Mouse (Mus musculus): ENCODE results near the gene Usp19.

The Usp19 gene

DNA sequence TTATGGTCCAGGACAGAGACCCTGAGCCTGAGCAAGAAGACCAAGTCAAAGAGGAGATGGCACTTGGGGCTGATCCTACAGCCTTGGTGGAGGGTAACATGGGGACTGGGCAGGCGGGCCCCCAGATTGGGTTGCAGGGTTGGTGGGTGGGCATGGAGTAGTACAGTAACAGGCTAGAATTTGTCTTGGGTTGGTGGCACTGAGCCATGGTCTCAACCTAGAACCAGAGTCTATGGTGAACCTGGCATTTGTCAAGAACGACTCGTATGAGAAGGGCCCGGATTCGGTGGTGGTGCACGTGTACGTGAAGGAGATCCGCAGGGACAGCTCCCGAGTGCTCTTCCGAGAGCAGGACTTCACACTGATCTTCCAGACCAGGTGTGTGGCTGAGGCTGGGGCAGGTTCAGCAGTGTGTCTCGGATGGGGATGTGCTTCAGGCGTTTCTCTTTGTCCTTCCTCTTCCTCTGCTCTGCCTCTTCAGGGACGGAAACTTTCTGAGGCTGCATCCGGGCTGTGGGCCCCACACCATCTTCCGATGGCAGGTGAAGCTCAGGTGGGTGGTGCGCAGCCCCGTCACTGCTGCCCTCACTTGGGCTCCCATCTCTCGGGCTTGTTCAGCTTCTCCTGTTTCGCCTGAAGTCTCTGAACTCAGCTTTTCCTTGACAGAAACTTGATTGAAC lies 3.9 kb downstream of the Usp19 start:
- no peak for DNase-seq (ENCODE audit: low read depth, low spot score)

DNA sequence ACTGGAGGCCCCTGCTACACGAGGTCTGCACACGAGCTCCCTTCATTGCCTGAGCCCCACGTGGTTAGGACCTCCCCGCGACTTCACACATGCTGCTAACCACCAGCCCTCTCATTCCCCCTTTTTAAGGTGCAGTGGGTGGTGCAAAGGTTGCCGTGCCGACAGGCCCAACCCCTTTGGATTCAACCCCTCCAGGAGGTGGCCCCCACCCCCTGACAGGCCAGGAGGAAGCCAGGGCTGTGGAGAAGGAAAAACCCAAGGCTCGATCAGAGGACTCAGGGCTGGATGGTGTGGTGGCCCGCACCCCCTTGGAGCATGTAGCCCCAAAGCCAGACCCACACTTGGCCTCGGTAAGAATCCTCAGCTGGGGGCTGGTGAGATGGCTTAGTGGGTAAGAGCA lies 4.5 kb downstream of the Usp19 start:
- no peak for DNase-seq (ENCODE audit: low read depth, low spot score)

DNA sequence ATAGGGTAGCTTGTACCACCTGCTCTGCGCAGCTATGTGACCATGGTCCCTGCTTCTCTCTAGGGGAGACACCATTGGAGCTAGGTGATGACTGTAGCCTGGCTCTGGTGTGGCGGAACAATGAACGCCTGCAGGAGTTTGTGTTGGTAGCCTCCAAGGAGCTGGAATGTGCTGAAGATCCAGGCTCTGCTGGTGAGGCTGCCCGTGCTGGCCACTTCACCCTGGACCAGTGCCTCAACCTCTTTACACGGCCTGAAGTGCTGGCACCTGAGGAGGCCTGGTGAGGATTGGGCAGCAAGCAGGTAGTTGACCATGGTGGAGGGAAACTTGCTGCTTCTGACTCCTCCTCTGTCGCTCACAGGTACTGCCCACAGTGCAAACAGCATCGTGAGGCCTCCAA lies 8.8 kb downstream of the Usp19 start:
- DNase-seq (ENCODE audit: low read depth, low spot score) = no peak

DNA sequence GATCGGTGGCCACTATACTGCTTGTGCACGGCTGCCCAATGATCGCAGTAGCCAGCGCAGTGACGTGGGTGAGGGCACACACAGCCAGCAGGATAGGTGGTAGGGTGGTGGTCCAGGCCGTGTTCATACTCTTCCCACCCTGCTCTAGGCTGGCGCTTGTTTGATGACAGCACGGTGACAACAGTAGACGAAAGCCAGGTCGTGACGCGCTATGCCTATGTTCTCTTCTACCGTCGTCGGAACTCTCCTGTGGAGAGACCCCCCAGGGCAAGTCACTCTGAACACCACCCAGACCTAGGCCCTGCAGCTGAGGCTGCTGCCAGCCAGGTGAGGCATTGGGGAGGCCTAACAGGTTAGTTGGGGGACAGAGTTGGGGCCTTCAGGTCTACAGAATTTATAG lies 9.5 kb downstream of the Usp19 start:
- DNase-seq (ENCODE audit: low read depth, low spot score) = no peak

DNA sequence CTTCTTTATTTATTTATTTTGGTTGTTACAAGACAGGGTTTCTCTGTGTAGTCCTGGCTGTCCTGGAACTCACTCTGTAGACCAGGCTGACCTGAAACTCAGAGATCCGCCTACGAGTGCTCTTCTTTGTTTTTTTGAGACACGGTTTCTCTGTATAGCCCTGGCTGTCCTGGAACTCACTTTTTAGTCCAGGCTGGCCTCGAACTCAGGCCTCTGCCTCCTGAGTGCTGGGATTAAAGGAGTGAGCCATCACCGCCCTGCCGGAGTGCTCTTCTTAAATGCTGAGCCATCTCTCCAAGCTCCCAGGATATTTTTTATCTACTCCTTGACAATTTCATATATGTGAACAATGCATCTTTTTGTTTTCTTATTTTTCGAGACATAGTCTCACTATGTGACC lies 16.5 kb downstream of the Usp19 start:
- DNase-seq (ENCODE audit: low read depth, low spot score) = no peak

DNA sequence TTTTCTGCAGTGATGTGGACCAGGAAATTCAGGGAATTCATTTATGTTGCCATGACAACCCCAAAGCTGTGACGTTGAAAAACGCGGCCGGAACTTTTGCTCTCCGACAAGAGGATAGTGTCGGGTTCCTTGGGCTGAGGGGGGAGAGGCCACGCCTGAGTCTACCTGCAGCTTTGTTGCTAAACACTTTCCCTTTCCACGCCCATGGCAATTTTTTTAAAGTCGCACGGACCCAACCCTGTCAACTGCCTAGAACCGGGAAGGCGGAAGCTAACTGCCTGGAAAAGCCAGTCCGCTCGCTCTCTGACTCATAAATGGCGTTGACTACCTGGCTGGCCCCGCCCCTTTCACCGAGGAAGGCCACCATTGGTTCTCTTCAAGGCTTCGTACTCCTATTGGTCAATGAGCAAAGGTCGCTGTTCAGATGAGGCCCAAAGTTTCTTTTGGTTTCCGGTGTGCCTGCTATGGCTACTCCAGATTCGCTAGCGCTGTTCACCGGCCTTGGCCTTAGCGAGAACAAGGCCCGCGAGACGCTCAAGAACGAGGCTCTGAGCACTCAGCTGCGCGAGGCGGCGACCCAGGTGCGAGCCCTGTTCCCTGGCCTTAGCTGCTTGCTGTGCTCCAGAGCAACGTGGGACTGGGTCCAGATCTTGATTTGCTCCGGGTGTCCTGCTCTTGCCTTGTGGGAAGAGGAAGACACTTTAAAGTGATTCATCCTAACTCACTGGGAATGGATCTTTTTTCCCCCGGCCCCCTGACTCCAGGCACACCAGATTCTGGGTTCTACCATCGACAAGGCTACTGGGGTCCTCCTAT lies 17.4 kb downstream of the Usp19 start, which contains the start of gene Qars:
Gene Qars (plus strand): TSS at position 88 of the 816 bp plus-strand sequence.
- DNase-seq (ENCODE audit: low read depth, low spot score) = peak; percentile 95

DNA sequence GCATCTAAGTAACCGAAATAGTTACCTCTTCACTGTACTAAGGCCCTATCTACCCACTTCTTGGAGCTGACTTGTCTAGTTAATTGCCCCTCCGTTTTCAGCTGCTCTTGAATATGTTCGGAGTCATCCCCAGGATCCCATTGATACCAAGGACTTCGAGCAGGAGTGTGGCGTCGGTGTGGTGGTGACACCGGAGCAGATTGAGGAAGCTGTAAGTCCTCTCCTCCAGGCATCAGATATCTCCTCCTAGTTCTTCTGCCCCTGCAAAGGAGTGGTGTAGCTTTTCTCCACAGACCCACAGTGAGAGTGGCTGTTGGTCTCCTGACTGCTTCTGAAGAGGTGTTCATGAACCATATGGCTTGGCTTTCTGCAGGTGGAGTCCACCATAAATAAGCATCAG lies 18.4 kb downstream of the Usp19 start:
- DNase-seq (ENCODE audit: low read depth, low spot score) = no peak

DNA sequence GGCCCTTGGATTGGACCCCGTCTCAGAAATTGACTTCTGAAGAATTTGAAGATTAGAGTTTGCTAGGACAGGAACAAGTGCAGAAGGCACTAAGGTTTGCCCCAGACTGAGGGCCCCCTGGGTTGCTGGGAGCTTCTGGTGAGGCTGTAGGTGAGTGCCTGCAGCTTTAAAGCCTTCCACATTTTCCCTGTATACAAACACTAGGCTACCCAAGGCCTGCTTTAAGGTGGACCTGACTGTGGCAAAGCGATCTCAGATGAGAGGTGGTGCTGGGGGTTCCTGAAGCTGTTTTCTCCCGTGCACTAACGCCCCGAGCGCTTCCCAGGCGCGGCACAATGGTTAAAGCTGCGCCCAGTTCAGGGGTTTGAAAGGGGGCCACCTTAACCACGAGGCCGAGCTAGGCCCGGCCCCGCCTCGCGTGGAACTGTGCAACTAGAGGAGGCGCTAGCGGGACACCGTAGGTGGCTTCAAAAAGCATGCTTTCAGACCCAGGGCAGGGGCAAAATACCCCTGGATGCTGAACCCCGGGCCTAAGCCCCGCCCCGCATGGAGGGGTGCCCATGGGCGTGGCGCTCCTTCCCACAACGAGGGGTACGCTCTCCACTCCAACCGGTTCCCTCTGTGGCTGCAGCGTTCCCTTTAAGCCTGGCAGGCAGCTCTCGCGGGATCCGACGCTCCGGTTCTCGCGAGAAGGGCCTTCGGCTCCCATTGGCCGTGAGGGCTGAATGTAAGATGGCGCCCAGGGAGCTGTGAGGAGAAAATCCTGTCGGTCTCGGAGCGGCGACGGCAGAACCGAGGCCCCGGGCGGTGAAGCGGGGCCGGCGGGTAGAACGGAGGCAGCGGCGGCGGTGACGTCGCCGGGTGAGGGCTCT lies 26.2 kb downstream of the Usp19 start, which contains the start of gene Qrich1:
Gene Qrich1 (plus strand): TSS at position 427 of the 872 bp plus-strand sequence.
- DNase-seq (ENCODE audit: low read depth, low spot score) = peak; percentile 99

DNA sequence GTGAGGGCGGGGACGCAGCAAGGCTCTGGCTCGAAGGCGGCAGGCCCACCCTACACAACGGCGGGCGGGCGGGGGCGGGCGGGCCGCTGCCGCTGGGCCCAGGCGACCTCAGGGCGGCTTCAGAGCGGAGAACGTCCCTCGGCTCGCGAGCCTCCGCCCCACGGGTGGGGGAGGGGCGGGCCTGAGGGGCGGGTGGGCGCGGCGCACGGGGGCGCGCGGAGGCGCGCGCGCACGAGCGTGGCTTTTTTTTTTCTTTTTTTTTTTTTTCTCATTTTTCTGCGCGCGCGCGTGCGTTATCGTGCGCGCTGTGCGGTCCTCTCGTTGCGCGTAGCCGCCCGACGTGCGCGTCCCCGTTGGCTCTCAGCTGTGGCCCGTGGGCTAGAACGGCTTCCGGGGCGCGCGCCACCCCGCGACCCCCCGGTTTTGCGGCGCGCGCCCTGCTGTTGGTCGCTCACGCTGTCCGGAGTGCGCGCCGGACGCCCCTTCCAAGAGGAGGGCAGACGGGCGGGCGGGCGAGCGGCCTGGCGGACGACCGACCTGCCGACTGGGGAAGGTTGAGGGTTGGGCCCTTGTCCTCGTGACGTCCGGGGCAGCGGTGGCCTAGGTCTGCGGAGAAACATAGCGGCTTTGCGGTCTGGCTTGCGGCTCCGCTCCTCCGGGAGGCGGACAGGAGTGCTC lies 27.0 kb downstream of the Usp19 start:
- peak; percentile 91 for DNase-seq (ENCODE audit: low read depth, low spot score)

DNA sequence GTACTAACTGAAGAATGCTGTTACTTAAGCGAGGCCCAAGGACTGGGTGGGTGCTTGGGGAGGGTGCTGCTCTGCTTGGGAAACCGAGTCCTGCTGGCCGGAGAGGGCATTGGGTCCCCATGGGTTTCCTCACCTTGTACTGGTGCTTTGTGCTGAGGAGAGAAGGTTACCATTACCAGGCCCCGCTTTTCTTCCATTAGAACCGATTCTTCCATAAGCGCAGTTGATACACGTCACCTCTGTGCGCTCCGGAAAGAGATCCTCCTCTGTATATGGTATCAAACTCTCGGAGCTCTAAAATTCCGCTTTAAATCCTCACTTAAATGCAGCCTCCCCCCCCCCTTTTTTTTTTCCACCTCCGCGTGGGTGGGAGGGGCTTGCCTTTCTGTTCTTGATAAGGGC lies 27.5 kb downstream of the Usp19 start:
- peak; percentile 63 for DNase-seq (ENCODE audit: low read depth, low spot score)

DNA sequence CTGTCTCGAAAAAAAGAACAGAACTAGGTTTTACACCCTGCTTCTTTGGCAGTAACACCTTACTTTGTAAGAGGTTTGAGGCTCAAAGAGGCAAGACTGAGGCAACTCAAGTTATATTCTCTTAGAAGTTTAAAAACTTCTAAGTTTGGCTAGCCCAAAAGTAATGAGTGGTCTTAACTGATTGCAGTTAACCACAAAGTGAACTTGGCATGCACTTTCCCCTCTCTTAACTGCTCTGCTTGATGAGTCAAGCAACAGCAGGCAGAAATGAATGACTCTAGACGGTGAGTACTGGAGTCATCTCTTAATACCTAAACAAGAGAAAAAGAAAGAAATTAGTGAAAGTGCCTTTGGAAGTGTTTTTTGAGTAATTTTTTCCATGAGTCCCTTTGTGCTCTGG lies 31.2 kb downstream of the Usp19 start:
- DNase-seq (ENCODE audit: low read depth, low spot score) = no peak

DNA sequence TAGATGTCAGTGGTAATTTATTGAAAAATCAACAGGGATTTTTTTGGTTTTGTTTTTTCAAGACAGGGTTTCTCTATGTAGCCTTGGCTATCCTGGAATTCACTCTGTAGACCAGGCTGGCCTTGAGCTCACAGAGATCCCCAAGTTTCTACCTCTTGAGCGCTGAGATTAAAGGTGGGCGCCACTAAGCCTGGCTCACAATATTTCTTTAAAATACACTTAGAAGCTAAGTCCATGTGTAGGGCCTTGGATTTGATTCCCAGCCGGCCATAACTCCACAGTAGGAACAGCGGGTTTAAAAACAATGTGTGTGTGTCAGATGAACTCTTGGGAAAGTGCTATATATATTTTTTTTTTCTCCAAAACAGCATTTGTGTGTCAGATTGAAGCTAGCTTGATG lies 32.9 kb downstream of the Usp19 start:
- no peak for DNase-seq (ENCODE audit: low read depth, low spot score)

DNA sequence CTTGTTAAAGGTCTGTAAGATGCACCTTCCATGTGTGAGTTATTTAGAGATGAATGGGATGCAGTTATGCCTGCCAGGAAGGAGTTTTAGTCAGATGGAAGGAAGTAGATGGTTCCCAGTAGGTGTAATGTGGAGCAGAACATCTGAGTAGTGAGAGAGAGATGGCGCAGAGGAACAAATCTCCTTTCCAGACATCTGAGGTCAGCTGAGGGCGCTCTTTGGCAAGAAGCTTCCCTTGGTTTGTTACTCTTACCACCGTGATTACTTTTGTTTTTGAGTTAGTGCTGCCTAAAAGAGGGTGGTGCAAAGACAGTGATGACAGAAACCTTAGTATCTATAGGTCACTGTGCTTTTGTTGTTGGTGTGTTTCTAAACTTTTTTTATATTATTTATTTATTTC lies 35.0 kb downstream of the Usp19 start:
- DNase-seq (ENCODE audit: low read depth, low spot score) = no peak

DNA sequence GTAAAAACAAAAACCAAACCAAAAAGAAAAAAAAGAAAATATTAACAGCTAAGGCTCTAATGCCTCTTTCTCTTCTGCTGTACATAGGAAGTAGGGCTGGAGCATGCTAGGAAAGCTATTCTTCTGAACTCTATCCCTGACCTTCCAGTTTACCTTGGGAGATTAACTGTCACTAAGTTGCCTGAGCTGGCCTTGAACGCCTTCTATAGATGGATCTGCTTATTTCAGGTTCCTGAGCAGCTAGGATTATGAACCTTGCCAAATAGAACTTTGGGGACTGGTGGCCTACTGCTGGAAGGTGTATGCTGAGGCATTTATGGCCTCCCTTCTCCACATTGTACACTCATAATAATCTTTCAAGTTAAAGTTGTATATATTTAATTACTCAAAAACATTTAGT lies 40.6 kb downstream of the Usp19 start:
- no peak for DNase-seq (ENCODE audit: low read depth, low spot score)

DNA sequence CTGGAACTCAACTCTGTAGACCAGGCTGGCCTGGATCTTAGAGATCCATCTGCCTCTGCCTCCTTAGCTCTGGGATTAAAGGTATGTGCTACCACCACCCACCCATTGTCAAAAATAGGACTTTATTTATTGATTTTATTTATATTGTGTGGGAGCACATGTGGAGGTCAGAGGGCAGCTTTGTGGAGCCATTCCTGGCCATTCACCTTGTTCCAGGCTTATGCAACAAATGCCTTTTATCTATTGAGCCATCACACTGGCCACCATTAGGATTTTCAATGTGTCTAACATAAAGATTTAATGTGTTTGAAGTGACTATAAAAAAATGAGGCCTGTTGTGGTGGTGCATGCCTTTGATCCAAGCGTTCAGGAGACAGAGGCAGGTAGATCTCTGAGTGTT lies 41.1 kb downstream of the Usp19 start:
- no peak for DNase-seq (ENCODE audit: low read depth, low spot score)

DNA sequence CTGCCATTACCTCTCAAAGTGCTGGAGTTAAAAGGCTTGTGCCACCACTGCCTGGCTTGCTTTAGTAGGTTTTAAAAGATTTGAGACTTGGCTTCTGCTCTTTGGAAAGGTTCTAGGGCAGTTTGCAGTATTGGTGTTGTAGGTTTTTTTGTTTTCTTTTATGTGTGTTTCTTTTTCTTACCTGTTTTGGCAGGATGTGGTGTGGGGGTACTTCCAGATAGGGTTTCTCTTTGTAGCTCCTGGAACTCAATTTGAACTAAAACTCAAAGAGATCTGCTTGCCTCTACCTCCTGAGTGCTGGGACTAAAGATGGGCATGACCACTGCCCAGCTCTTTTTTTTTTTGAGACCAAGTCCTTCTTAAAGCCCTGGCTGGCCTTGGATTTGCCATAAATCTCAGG lies 50.4 kb downstream of the Usp19 start:
- DNase-seq (ENCODE audit: low read depth, low spot score) = no peak

DNA sequence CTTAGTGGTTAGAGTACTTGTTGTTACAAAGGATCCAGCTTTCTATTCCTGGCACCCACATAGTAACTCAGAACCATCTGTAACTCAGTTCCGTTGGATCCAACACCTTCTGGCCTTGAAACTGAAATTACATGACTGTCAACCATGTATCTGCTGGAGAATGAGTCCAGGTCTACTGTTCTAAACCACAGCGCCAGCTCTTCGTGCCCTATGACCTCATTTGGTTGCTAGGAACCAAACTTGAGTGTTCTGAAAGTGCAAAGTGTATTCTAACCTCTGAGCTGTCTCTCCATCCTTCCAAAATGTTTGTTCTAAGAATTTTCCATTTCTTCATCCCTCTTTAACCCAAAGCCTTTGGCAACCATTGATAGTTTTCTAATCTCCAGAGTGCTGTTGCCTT lies 55.6 kb downstream of the Usp19 start:
- DNase-seq (ENCODE audit: low read depth, low spot score) = no peak

DNA sequence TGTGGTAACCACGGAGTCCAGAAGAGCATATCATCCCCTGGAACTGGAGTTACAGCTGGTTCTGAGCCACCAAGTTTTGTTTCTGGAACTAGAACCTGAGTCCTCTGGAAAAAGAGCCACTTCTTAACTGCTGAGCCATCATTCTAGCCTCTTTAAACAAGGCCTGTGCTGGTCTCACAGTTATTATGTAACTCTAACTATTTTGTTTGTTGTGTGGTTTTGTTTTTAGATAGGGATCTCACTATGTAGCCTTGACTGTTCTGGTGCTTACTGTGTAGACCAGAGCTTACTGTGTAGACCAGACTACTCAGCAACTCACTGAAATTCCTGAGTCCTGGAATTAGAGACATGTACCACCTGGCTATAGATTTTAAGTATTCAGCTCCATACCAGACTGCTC lies 56.5 kb downstream of the Usp19 start:
- no peak for DNase-seq (ENCODE audit: low read depth, low spot score)
